Mouse (Mus musculus) left cerebral cortex, adult 2 months (tissue): ENCODE data around the gene LTO1. TPM values are rescaled to one million over a fixed set of nuclear protein-coding genes. Genes with fewer than 3 reads are reported as not detected.

Experiments
- DNase-seq, 2 experiments: peaks; one replicate each; pipeline ENCODE4 v3.0.0; 2021 to 2022; ENCODE audit warnings: low spot score in 2 of 2, mixed read lengths in 1 of 2; ENCODE audit errors: extremely low spot score in 1 of 2
- H3K27ac ChIP-seq: fragments of 200-600 bp; 2 replicates; pipeline ENCODE4 v1.8.1; 2022
- H3K4me3 ChIP-seq: fragments of 200-600 bp; 2 replicates; pipeline ENCODE4 v1.8.1; 2022
- CTCF ChIP-seq: fragments of 200-600 bp; IDR thresholded peaks from 2 replicates; pipeline ENCODE4 v1.8.1; 2022; ENCODE audit warnings: antibody characterized with exemption, mild to moderate bottlenecking, moderate library complexity
- intact Hi-C: fragments of 180-260 bp; cut with DNase I; formaldehyde crosslinking; loops from one replicate; pipeline ENCODE4 v1.15.1; 2025
- total RNA-seq, 2 experiments: library from RNA; stranded (reverse); gene quantifications; 2 replicates each; pipeline ENCODE4 v1.2.3; 2021

Gene LTO1
- total RNA-seq, 2 experiments from 2014 or later, result 26.4 to 27.8 TPM

- H3K4me3 ChIP-seq, result no peak overlapping the region
- intact Hi-C loops, result no loop called here
- no peak overlapping the region for H3K27ac ChIP-seq
- TF ChIP-seq CTCF, result no peak
- DNase-seq, result no peak
Observed at GRCm38 (mm10) chr7:144979814-144980213, 64.9 kb downstream of the LTO1 start.

Other genes with a start within 250 kb of the LTO1 start
- 1 to 10 TPM; 2.2 to 4.5 TPM for gene Ano1, start 163.1 kb upstream of the LTO1 start, total RNA-seq
- gene Fgf3, start 77.0 kb upstream of the LTO1 start, total RNA-seq, result 1 to 10 TPM in 1 of 2 experiments, under 1 TPM in 1; 0.48 to 1.3 TPM
- gene Fgf4, start 67.7 kb upstream of the LTO1 start, total RNA-seq, result not detected
- not detected for gene Fgf15, start 18.6 kb upstream of the LTO1 start, total RNA-seq
- gene Ccnd1, start 24.8 kb downstream of the LTO1 start, total RNA-seq, result 10 to 100 TPM; 57.0 to 57.7 TPM